Mouse (Mus musculus): Measurements from ENCODE around the gene Dagla. TPM values are rescaled to one million over a fixed set of nuclear protein-coding genes. Genes with fewer than 3 reads are reported as not detected.

Gene Dagla
- total RNA-seq, 1 experiment from 2014 or later: not detected

GRCm38 (mm10) chr19:10198286-10198685, 106.4 kb downstream of the Dagla start:
- no peak for ATAC-seq (replicated peaks in 1 of 2; ENCODE audit: insufficient read depth in 1 of 2, low FRiP score in 2 of 2, low TSS enrichment in 1 of 2, low read depth in 1 of 2, poor library complexity in 2 of 2, severe bottlenecking in 2 of 2)

DNA sequence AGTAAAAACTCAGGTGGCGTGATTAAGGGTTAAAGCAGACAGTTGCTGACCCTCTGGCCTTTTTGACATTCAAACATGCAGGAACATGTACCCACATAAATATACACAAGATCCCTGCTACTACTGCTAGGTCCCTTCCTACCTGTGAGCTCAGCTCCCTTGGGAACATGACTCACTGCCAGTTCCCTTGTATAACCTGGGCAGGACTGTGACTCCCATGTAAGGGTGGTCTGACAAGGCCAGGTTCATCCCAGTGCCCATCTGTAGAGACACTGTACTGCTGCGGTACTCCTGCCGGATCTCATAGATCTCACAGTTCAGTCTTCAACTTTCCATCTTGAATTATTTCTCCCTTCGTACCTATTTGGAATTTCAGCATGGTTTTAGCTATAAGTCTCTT, 107.5 kb downstream of the Dagla start:
- no peak for ATAC-seq (replicated peaks in 1 of 2; ENCODE audit: insufficient read depth in 1 of 2, low FRiP score in 2 of 2, low TSS enrichment in 1 of 2, low read depth in 1 of 2, poor library complexity in 2 of 2, severe bottlenecking in 2 of 2)

Other genes starting within 250 kb of the Dagla start
- gene Fads2, start 203.1 kb downstream of the Dagla start, total RNA-seq (2017): 30.7 and 36.4 TPM in 2 replicates
- 25.9 and 34.0 TPM in 2 replicates for gene Fads1, start 122.0 kb downstream of the Dagla start, total RNA-seq (2017)
- 102 and 111 TPM in 2 replicates for gene Tmem258, start 100.9 kb downstream of the Dagla start, total RNA-seq (2017)
- 85.9 and 90.2 TPM in 2 replicates for gene Fen1, start 100.7 kb downstream of the Dagla start, total RNA-seq (2017)
- gene Myrf, start 64.1 kb downstream of the Dagla start, total RNA-seq (2017): not detected in 2 replicates
- not detected in 2 replicates for gene Syt7, start 84.2 kb upstream of the Dagla start, total RNA-seq (2017)
- gene Lrrc10b, start 152.6 kb upstream of the Dagla start, total RNA-seq (2017): not detected in 2 replicates
- not detected in 2 replicates for gene Ppp1r32, start 178.1 kb upstream of the Dagla start, total RNA-seq (2017)
- 52.1 and 63.2 TPM in 2 replicates for gene Cpsf7, start 220.4 kb upstream of the Dagla start, total RNA-seq (2017)
- gene Sdhaf2, start 221.3 kb upstream of the Dagla start, total RNA-seq (2017): 59.2 and 71.7 TPM in 2 replicates

Data from hematopoietic stem cell, adult 5-6 weeks (primary cell).